Mouse (Mus musculus) kidney, adult 8-10 months (tissue): ENCODE measurements around the gene Slc12a3.

ENCODE experiments used
- DNase-seq, 2 experiments: peaks; one replicate each; pipeline ENCODE4 v3.0.0; 2022

Slc12a3 gene

DNA sequence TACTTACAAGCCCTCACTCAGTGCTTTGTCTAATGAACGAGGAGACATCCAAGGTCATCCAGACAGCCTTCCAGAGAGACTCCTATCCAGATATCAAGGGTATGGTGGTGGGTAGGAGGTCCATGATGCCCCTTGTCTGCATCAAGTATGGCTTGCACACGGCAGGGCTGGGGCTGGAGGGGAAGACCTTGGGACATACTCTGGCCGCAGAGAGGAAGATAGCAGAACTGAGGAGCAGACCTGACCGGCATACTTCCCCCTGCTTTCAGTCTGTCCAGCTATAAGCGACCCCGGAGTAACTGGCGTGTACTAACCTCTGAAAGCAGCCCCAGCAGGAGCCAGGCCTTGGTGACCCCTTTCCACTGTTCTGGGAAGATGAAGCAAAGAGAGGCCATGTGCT, 80.5 kb downstream of the Slc12a3 start:
- no peak for DNase-seq

- DNase-seq, result no peak
Measured at GRCm38 (mm10) chr8:94412518-94412917, 83.5 kb downstream of the Slc12a3 start.

DNA sequence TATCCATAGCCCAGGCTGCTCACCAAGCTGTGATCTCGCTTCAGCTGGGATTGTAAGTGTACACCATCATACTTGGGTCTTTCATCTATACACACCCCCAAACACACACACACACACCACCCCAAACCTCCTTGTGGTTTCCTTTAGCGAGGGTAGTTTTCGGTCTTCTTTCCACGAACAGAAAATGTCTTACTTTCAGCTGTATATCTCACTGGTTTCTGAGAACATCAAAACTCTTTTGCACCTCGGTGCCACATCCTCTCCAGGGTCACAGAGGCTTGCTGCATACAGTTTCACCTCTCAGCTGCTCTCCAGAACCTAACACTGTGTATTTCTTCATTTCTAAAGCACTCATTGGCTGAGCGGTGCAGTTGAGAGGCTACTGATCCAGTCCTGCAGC, 84.5 kb downstream of the Slc12a3 start:
- DNase-seq, result no peak

DNA sequence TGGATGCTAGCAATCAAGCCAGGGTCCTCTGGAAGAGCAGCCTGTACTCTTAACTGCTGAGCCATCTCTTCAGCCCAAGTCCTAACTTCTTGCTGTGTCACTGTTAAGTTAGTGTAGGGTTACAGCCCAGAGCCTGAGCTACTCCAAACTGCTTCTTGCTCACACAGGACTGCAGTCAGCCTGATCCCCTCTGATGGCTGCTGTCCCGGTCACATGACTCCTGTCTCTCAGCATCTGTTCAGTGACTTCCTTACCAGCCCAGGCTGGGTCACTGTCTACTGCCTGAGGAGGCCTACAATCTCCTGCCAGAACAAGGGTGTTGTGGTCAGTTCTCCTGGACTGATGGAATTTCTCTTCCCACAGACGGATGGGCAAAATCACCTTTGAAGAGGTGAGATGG, 86.2 kb downstream of the Slc12a3 start:
- DNase-seq, result no peak
